Mouse (Mus musculus) lung, postnatal 10 days (tissue): ENCODE measurements around the gene Cdk6.
"Not testable (repeated sequence)": the region's sequence is repeated elsewhere in the genome, so short reads cannot be mapped to it uniquely, and the experiment has no call there.

ENCODE experiments used
- DNase-seq: peaks from one replicate; pipeline ENCODE4 v3.0.0; 2021

Cdk6 gene

DNA sequence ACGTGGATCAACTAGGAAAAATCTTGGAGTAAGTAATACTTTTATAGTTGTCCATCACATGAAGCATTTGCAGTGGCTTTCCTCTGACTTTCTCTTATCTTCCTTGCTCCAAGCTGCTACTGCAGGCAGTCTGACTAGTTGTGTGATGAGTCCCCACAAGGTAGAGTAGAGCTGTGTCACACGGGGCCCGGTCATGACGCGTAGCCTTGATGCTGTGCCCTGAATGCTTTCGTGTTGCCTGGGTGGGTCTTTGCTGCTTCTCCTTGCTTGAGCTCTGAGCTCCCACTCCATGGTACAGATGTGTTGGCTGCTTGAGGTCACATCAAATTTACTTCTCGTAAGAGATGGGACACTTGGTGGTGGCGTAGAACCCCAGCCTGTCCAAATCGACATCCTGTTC lies 174.2 kb downstream of the Cdk6 start:
- DNase-seq: no peak

DNA sequence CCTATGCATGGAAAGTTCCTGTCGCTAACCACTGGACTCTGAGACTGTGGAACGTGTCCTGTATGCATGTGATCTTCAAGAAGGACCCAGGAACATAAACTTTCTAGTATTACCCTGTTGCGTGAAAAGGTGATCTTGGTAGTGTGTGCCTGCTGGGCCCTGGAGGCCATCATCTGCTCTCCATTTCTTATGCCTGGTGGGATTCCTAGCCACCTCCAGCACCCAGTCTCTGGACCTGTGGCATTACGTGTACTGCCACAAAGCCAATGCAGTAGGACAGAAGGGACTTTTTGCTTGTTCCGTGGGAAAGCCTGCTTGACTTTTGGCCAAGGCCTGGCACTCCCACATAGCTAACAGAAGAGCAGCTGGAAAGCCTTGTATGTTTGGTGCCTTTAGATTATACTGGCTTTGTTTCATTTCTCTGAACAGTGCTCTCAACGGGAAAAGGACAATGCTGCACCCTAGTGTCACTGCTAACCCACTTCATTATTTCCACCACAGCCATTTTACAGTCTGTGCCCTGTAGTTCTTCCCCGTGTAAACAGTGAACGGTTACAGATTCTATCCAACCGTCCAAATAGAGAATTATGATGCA lies 175.3 kb downstream of the Cdk6 start:
- DNase-seq: peak; percentile 74

DNA sequence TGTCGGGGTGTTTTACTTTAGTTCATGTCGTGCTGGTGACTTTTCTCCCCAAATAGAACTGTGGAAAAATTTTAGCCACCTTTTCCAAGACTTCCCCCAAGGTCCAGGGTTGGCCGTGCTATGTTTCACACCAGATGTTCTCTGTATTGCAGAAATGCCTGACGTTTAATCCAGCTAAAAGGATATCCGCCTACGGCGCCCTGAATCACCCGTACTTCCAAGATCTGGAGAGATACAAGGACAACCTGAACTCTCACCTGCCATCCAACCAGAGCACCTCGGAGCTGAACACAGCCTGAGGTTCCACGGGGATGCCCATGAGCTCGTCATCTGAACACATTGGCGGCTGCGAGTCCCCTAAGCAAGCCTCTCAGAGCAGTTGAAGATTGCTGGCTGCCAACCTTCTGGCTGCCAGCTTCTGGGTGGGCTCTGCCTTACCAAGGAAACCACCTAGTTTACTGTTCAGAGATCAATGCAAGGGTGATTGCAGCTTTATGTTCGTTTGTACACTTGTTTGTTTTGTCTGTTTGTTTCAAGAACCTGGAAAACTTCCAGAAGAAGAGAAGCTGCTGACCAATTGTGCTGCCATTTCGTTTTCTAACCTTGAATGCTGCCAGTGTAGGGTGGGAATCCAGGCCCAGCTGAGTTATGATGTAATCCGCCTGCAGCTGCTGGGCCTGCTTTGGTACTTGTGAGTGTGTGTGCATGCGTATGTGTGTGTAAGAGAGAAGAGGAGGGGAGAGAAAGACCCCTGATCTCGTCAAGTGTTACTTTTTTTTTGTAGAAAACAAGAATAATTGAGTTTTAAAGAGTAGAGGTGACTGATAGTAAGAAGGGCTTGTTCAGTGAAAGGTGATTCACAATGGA lies 179.4 kb downstream of the Cdk6 start:
- DNase-seq: no peak

DNA sequence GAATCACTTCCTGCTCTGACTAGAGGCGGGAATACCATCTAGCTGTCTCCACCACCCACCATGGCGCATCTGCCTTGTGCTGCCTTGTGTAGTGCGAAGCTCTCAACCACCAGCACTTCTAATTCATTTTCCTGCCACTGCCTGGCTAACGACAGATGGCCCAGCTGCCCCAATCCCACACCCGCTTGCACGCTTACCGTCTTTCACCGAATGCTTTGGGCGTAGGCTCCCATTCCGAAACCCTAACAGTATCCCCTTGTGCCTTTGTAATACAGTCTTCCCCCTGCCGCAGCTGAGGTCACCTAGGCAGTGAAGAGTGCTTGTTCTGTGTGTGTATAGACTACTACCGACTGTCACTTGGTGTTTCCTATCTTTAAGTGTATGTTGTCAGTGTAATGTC lies 180.5 kb downstream of the Cdk6 start:
- no peak for DNase-seq

DNA sequence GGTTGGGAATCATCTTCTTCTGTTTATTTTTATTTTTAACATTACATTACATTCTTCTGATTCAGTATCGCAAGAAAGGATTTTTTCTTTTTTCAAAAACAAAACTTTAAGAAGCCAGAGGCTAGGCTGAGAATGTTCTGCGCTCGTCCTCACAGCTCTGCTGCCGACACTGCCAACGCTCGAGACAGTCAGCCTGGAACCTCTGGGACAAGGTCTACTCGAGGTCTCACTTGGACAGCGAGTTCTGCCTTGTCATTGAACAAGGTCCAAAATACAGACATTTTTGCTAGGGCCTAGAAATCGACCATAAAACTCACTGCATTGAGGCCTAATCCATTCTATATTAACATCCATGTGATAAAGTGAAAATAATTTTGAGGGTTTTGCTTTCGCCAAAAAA lies 181.5 kb downstream of the Cdk6 start:
- no peak for DNase-seq

DNA sequence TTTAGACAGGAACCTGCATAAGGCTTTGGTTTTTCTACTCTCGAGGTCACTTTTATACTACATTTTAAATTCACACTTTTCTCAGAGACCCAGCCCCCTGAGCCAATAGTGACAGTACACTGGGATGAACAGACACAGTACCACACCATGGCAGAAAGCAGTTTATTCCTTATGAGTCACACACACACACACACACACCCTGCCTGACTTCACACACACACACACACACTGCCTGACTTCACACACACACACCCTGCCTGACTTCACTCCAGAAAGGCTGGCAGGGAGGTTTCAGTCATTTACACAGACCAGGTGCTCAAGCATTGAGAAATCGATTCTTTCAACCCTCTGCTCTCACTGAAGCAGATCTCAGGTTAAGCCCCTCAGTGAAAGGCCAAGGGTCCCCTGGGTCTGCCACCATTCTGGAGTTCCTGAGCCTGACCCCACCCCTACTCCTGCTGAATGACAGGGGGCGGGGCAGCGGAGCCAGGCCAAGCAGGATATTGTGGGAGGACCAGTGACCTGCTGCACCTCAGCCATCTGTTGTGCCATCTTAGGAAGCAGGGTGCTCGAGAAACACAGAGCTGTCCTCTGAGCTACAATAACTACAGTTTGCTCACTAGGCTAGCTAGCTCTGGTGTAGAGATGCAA lies 185.9 kb downstream of the Cdk6 start:
- DNase-seq: no peak

DNA sequence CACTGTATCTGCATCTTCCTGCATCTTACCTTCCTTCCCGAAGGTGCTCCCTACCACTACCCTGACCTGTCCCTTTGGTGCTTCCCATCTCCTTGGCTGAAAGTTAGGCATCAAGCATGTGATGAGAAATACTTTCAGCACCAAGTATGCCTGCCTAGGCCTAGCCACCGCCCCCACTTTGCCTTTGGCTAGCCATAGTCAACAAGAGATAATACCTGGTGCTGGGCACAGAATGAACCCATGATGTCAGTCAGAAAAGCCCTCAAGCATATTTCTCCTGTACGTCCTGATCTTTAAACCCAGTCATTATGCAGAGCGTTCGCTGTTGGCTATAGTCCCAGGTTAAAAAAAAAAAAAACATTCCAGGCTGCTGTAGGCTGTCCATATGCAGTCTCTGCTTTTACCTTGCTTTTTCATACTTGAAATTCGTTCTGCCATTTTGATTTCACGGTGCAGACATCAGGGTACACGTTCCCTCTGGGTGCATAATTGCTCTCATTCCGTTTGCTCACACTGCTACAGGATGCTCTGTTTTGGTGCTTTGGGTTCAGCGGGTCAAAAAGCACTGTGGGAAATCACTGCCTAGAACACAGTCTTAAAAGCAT lies 188.4 kb downstream of the Cdk6 start:
- no peak for DNase-seq

DNA sequence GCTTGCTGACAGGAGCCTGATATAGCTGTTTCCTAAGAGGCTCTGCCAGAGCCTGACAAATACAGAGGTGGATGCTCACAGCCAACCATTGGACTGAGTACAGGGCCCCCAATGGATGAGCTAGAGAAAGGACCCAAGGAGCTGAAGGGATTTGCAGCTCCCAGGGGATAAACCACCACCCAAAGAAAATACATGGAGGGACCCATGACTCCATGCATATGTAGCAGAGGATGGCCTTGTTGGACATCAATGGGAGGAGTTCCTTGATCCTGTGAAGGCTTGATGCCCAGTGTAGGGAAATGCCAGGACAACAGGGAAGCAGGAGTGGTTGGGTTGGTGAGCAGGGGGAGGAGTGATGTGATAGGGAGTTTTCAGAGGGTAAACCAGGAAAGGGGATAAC lies 190.8 kb downstream of the Cdk6 start:
- not testable (repeated sequence) for DNase-seq

DNA sequence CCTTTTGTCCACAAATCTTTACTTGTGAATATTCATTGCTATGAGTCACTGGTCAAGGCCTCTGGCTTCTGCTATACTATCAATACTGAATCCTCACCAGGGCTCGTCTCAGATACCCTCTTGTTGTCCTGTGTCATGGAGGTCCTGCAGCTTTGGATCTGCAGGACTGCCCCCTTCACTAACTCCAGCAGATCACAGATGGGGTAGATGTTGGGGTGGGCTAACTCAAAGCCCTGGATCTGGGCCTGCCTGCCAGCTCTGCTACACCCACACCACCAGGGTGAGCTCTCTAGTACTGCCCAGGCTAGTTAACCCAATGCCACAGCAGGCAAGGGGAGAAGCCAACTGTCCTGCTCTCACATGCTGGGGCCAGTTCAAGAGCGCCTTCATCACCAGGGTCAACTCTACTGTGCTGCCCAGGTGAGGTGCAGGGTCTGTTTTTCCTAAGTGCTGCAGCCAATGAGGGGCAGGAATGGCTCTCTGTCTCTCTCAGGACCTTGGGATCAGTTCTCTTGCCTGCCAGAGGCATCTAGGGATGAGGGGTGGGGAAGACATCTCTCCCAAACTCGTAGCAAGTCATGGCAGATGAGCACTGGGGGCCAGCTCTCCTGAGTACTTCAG lies 195.4 kb downstream of the Cdk6 start:
- no peak for DNase-seq

DNA sequence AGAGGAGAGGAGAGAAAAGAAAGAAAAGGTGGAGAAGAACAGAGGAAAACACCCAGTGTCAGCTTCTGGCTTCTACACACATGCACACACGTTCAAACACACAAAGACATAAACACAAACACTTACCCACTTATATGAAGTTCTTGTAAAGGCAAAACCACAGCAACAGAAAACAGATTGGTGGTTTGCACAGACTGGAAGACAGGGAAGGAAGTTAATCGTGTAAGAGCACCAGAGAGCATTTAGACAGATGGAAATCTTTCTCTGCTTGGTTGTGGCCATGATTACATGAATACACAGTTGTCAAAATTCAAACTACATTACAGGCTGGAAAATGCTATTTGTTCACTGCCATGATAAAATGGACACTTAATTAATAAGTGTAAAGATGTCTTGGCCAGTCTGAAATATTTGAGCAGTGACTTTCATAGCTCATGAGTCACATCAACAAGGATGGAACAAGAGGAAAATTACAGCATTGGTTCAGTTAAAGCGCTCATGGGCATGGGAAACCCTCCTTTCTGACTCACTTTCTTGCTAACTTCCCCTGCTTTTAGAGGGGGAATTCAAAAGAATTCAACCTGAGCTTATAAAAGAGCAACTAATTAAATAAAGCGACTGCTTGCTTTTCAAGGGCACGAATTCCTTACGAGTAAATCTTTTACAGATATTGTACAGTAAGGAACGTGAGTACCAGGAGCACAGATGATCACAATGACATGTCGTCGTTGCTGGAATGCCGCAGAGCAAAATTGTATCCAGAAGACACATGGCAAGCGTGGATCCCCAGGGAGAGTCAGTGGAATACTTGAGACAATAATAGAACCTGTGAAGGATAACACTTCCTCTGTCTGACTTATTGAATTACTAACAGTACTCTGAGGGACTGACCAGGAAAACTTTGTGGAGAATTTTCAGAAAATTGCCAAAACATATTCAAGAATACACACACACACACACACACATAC lies 197.5 kb downstream of the Cdk6 start:
- no peak for DNase-seq

DNA sequence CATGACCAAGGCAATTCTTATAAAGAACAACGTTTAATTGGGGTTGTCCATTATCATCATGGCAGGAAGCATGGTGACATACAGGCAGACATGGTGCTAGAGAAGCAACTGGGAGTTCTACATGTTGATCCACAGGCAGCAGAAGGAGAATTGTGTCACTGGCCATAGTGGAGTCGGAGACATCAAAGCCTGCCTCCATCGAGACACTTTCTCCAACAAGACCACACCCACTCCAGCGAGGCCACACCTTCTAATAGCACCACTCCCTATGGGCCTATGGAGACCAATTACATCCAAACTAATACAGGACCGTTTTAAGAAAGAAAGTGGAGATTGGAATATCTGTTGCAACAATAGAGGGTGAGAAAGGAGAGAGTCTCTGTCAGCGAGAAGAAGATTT lies 200.6 kb downstream of the Cdk6 start:
- DNase-seq: no peak

DNA sequence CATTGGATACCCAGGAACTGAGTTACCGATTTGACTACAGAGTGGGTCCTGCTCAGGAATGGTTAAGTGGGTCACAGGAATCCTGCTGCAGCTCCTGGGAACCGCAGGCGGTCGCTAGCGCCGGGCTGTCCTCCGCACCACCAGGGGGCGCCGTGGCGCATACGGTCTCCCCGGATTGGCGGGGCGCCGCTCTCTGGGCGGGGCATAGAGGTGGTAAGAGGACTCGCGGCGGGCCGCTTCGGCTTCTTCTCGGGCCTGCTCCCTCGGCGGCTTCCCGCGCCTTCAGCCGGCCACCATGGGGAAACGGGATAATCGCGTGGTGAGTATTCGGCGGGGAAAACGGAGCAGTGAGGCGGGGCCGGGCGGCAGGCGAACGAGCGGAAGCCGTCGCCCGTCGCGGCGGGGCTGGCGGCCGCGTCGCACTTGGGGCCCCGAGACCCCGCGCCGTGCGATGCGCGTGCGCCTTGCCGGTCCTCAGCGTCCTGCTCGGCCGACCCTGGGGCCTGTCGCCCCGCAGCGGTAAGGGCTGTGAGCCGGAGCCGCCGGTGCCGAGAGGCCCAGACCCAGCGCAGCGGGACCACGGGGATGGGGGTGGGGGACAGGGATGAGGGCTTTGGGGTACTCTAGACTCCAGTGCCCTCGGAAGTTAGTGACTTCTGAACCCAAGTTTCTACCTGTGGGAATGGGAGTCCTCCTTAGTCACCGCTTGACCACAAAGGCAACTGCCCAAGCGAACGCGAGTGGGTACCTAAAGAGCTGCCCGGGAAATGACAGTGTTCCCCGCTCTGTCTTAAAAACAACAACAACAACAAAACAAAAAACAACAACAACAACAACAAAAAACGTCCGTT lies 202.6 kb downstream of the Cdk6 start, which contains the start of gene Fam133b:
Gene Fam133b (plus strand): TSS at position 205 of the 851 bp plus-strand sequence.
- DNase-seq: peak; percentile 97

DNA sequence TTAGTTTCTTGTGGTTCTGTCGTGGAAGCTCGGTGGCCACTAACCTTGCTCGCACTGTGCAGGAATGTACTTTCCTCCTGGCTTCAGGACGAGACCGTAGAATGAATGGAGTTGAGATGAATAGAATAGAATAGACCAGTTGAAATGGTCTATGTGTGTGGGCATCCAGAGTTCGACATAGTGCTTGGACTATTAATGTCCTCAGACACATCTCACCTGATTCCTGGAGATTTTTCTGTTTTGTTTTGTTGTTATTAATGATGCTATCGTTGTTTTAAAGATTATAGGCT lies 203.1 kb downstream of the Cdk6 start:
- no peak for DNase-seq

DNA sequence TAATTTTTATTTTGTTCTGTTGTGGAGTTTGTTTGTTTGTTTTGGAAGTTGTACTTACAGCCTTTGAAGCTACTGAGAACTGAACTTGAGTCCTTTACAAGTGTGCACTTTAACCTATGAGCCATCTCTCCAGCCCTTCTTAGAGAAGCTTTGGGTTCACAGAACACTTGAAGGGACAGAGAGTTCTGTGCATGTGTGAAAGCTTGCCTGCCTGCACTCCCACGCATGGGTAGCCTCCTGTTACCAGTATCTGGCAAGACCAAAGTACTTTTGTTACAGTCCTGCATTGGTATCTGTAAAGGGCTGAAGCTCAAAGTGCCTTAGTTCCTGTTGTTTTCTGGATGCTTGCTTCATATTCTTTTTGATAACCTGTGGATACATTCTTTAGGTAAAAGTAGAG lies 204.9 kb downstream of the Cdk6 start:
- DNase-seq: no peak

DNA sequence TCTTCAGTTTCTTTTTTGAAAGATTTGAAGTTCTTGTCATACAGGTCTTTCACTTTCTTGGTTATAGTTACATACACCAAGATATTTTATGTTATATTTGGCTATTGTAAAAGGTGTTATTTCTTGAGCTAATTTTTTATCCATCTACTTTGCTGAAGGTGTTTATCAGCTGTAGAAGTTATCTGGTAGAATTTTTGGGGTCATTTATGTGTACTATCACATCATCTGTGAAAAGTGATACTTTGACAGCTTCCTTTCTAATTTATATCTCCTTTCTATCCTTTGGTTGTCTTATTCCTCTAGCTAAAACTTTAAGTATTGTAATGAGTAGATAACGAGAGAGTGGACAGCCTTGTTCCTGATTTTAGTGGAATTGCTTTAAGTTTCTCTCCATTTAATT lies 210.2 kb downstream of the Cdk6 start:
- no peak for DNase-seq

DNA sequence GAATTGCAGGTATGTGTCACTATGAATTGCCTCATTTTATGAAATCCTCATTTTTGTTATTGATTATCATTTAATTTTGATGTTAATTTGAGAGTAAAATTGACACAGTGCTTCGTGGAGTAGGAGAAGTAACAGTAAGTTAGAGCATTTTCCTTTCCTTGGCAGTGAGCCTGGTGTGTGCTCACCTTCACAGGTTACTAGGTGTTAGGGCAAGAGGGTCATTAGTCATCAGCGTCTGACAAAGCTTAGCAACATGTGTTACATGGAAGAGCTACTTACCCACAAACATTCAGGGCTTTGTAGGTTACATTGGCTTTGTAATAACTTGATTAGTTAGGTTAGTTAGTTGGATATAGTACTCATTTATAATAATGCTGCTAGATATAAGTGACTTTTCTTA lies 212.9 kb downstream of the Cdk6 start:
- DNase-seq: no peak

DNA sequence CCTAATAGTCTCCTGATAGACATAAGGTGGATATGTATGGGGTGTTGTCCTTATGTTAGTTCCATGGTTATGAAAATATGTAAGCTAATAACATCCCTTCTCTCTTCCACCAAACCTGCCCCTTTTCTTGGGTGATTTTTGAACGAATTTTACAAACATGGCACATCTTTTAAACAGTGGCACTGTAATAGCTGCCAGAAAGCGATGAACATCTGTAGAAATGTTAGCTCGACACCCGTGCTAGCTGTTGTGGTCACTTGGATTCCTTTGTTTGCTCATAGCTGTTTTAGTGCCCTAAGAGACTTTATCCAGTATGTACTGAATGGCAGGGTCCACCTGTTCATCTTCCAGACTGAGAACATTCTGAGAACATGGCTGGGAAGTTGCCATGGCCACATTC lies 230.0 kb downstream of the Cdk6 start, which contains the start of gene 1700109H08Rik:
Gene 1700109H08Rik (plus strand): TSS at position 301 of the 400 bp plus-strand sequence.
- DNase-seq: no peak

DNA sequence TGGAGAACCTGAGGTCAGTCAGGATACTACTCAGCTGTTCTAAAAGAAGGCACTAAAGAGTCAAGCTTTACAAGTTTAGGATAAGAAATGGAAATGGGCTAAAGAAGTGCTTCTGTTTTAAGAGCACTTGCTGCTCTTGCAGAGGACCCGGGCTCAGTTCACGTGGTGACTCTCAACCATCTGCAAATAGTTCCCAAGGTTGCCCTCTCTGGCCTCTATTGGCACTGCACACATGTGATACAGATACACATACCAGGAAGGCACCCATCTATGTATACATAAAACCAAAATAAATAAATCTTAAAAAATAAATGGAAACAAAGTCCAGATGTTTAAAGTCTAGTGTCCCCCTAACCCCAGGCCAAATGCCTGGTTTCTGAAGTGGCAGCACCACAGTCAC lies 233.5 kb downstream of the Cdk6 start:
- DNase-seq: no peak

DNA sequence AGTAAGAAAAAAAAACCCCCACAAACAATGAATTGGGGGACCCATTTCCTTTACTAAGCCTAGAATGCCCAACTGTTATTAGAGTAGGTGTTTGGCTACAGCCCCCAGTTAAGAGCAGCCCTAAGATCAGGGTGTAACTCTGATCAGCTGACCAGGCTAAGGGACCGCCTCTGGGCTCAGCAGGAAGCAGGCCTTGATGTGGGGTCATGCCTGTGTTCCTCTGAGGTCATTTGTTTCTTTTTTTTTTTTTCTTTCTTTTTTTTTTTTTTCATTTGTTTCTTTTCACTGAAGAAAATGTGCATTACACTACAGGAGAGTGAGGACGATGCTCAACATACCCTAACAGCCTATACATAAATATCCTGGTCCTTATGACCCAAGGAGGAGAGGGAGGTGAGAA lies 236.7 kb downstream of the Cdk6 start:
- no peak for DNase-seq

DNA sequence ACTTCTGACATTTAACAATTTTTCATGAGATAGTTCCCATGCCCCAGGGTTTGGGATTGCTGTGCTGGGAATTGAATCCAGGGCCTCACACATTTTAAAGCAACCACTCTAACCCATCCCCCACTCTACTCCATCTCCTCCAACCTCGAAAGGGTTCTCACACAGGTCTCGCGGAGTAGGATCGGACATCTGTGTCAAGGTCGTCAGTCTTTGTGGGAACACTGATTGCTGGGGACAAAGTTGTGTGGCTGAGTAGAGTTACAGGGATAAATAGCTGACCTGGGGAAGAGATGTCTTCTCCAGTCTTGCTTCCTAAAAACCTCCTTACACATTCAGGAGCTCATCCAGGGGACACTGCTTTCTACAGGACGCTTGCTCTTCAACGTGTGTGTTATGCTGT lies 237.8 kb downstream of the Cdk6 start:
- DNase-seq: no peak
